Mouse (Mus musculus): ENCODE data around the gene Fbxo40. TPM values are rescaled to one million over a fixed set of nuclear protein-coding genes. Genes with fewer than 3 reads are reported as not detected.

The Fbxo40 gene
- total and polyA plus RNA-seq, 3 experiments: 1.5 to 3.0 (median 2.2) TPM

- dilution Hi-C loops (cut with MboI; ENCODE audit: extremely low pct_ligation_motif_present, extremely low pct_unique_long_range_greater_than_20kb, low sequenced_read_pairs): no loop called here
Measured at GRCm38 (mm10) chr16:36924312-36924711, 66.0 kb downstream of the Fbxo40 start.

GRCm38 (mm10) chr16:36921980-36922379 is 68.3 kb downstream of the Fbxo40 start:
- Histone ChIP-seq H3K9me3 (replicated peaks; ENCODE audit: low read length) (no peaks in the 10 kb centered on the region), H3K4me2 (ENCODE audit: insufficient read depth, low read depth, poor library complexity, severe bottlenecking) (0 out of 2 replicates have a peak overlapping the region, but pooled peaks have one; percentile 2), H3K4me1 (ENCODE audit: control insufficient read depth in 1 of 2, insufficient read depth in 2 of 2) (peaks cover 21 to 69% of the 10 kb centered on the region in 2 experiments), H3K27ac (ENCODE audit: insufficient read depth, low read depth) (0 out of 2 replicates have a peak overlapping the region, but pooled peaks have one; percentile 0), H3K79me2 (replicated peaks; ENCODE audit: control insufficient read depth, extremely low read depth, insufficient read depth, poor library complexity, severe bottlenecking) (peaks cover 21% of the 10 kb centered on the region), H3K27me3 (replicated peaks) (no peaks in the 10 kb centered on the region), H3K4me3 (replicated peaks in 1 of 3; ENCODE audit: low read depth in 2 of 3, low read length in 2 of 3, poor library complexity in 1 of 3) (peak overlapping the region in 1 of 3 experiments; percentile 1), H3K9ac (ENCODE audit: insufficient read depth, low read depth) (no peak overlapping the region), H3K36me3 (replicated peaks in 1 of 2; ENCODE audit: control insufficient read depth in 1 of 2, insufficient read depth in 1 of 2, low read length in 1 of 2) (peaks cover 36 to 80% of the 10 kb centered on the region in 2 experiments)
- in situ Hi-C loops (cut with MboI; ENCODE audit: low pct_ligation_motif_present, low pct_unique_long_range_greater_than_20kb, low sequenced_read_pairs): no loop called here
- TF ChIP-seq MEF2A (IDR thresholded peaks at IDR 0.05; ENCODE audit: borderline replicate concordance, low read depth, low read length): no peak
- TF ChIP-seq NRF1 (IDR thresholded peaks at IDR 0.05; ENCODE audit: low read depth, low read length): no peak
- TF ChIP-seq HCFC1 (IDR thresholded peaks at IDR 0.05; ENCODE audit: low read depth, low read length): no peak
- no peak for TF ChIP-seq JUN (IDR thresholded peaks at IDR 0.05; ENCODE audit: insufficient read depth, low read depth, low read length)
- TF ChIP-seq IRF4 (IDR thresholded peaks at IDR 0.05; ENCODE audit: low read depth, low read length): no peak
- peak; percentile 29; the same call in 1 of the 2 replicates for TF ChIP-seq MXI1 (IDR thresholded peaks at IDR 0.05; ENCODE audit: low read depth, low read length)
- no peak for TF ChIP-seq CHD2 (IDR thresholded peaks at IDR 0.05; ENCODE audit: low read length)
- 0 out of 2 replicates have a peak, but pooled peaks have one; percentile 37 for TF ChIP-seq ZMIZ1 (IDR thresholded peaks at IDR 0.05; ENCODE audit: low read depth, low read length)
- no peak for DNase-seq (ENCODE audit: extremely low read depth)
- dilution Hi-C loops (cut with MboI; ENCODE audit: extremely low pct_ligation_motif_present, extremely low pct_unique_long_range_greater_than_20kb, low sequenced_read_pairs): no loop called here

More at GRCm38 (mm10) chr16:36924312-36924711, 66.0 kb downstream of the Fbxo40 start:
- H3K4me3 ChIP-seq (replicated peaks in 1 of 3; ENCODE audit: low read depth in 2 of 3, low read length in 2 of 3, poor library complexity in 1 of 3): no peak overlapping the region
- no peak overlapping the region for H3K9ac ChIP-seq (ENCODE audit: insufficient read depth, low read depth)
- DNase-seq (ENCODE audit: extremely low read depth): no peak
- TF ChIP-seq PAX5 (IDR thresholded peaks at IDR 0.05; ENCODE audit: low read length) (no peak), UBTF (IDR thresholded peaks at IDR 0.05; ENCODE audit: low read depth, low read length) (0 out of 2 replicates have a peak, but pooled peaks have one; percentile 41)
- in situ Hi-C loops (cut with MboI; ENCODE audit: low pct_ligation_motif_present, low pct_unique_long_range_greater_than_20kb, low sequenced_read_pairs): no loop called here
- H3K4me2 ChIP-seq (ENCODE audit: insufficient read depth, low read depth, poor library complexity, severe bottlenecking): no peak overlapping the region
- no peaks in the 10 kb centered on the region for H3K9me3 ChIP-seq (replicated peaks; ENCODE audit: low read length)
- peaks cover 33 to 72% of the 10 kb centered on the region in 2 experiments for H3K36me3 ChIP-seq (replicated peaks in 1 of 2; ENCODE audit: control insufficient read depth in 1 of 2, insufficient read depth in 1 of 2, low read length in 1 of 2)
- H3K79me2 ChIP-seq (replicated peaks; ENCODE audit: control insufficient read depth, extremely low read depth, insufficient read depth, poor library complexity, severe bottlenecking): peaks cover 38% of the 10 kb centered on the region
- H3K27ac ChIP-seq (ENCODE audit: insufficient read depth, low read depth): peak overlapping the region; percentile 1; the same call in 1 of the 2 replicates
- peaks cover 34 to 78% of the 10 kb centered on the region in 2 experiments for H3K4me1 ChIP-seq (ENCODE audit: control insufficient read depth in 1 of 2, insufficient read depth in 2 of 2)
- H3K27me3 ChIP-seq (replicated peaks): no peaks in the 10 kb centered on the region

GRCm38 (mm10) chr16:36921067-36921613 is 69.1 kb downstream of the Fbxo40 start:
- Histone ChIP-seq H3K27me3 (replicated peaks) (no peaks in the 10 kb centered on the region), H3K4me3 (replicated peaks in 1 of 3; ENCODE audit: low read depth in 2 of 3, low read length in 2 of 3, poor library complexity in 1 of 3) (peak overlapping the region in 1 of 3 experiments; percentile 2), H3K9me3 (replicated peaks; ENCODE audit: low read length) (no peaks in the 10 kb centered on the region), H3K9ac (ENCODE audit: insufficient read depth, low read depth) (peak overlapping the region; percentile 41; the same call in 1 of the 2 replicates), H3K4me1 (ENCODE audit: control insufficient read depth in 1 of 2, insufficient read depth in 2 of 2) (peaks cover 21 to 69% of the 10 kb centered on the region in 2 experiments), H3K4me2 (ENCODE audit: insufficient read depth, low read depth, poor library complexity, severe bottlenecking) (peak overlapping the region; percentile 32), H3K27ac (ENCODE audit: insufficient read depth, low read depth) (peak overlapping the region; percentile 62), H3K36me3 (replicated peaks in 1 of 2; ENCODE audit: control insufficient read depth in 1 of 2, insufficient read depth in 1 of 2, low read length in 1 of 2) (peaks cover 42 to 83% of the 10 kb centered on the region in 2 experiments), H3K79me2 (replicated peaks; ENCODE audit: control insufficient read depth, extremely low read depth, insufficient read depth, poor library complexity, severe bottlenecking) (peaks cover 13% of the 10 kb centered on the region)
- in situ Hi-C loops (cut with MboI; ENCODE audit: low pct_ligation_motif_present, low pct_unique_long_range_greater_than_20kb, low sequenced_read_pairs) (no loop called here), dilution Hi-C loops (cut with MboI; ENCODE audit: extremely low pct_ligation_motif_present, extremely low pct_unique_long_range_greater_than_20kb, low sequenced_read_pairs) (no loop called here)
- no peak for DNase-seq (ENCODE audit: extremely low read depth)
- 0 out of 2 replicates have a peak, but pooled peaks have one; percentile 32 for TF ChIP-seq ZMIZ1 (IDR thresholded peaks at IDR 0.05; ENCODE audit: low read depth, low read length)
- 0 out of 2 replicates have a peak, but pooled peaks have one; percentile 38 for TF ChIP-seq KAT2A (IDR thresholded peaks at IDR 0.05; ENCODE audit: insufficient replicate concordance, low read length)
- no peak for TF ChIP-seq ZC3H11A (IDR thresholded peaks at IDR 0.05; ENCODE audit: low read depth, low read length)
- 0 out of 2 replicates have a peak, but pooled peaks have one; percentile 12 for TF ChIP-seq POLR2AphosphoS2 (IDR thresholded peaks at IDR 0.05; ENCODE audit: low read depth, low read length)
- no peak for TF ChIP-seq RCOR1 (conservative IDR thresholded peaks at IDR 0.05; ENCODE audit: low read depth, low read length)
- TF ChIP-seq UBTF (IDR thresholded peaks at IDR 0.05; ENCODE audit: low read depth, low read length): no peak
- TF ChIP-seq RAD21 (IDR thresholded peaks at IDR 0.05; ENCODE audit: low read depth, low read length): no peak
- no peak for TF ChIP-seq ZKSCAN1 (IDR thresholded peaks at IDR 0.05; ENCODE audit: borderline replicate concordance, low read depth, low read length)
- TF ChIP-seq JUN (IDR thresholded peaks at IDR 0.05; ENCODE audit: insufficient read depth, low read depth, low read length): no peak
- 0 out of 2 replicates have a peak, but pooled peaks have one; percentile 40 for TF ChIP-seq MAX (IDR thresholded peaks at IDR 0.05; ENCODE audit: low read length)
- peak; percentile 56 for TF ChIP-seq BHLHE40 (IDR thresholded peaks at IDR 0.05; ENCODE audit: low read depth, low read length)
- no peak for TF ChIP-seq ZNF384 (IDR thresholded peaks at IDR 0.05; ENCODE audit: low read depth, low read length)
- TF ChIP-seq POLR2A (IDR thresholded peaks at IDR 0.05; ENCODE audit: low read depth, low read length): no peak
- no peak for TF ChIP-seq USF2 (conservative IDR thresholded peaks at IDR 0.05; ENCODE audit: low read depth, low read length)
- peak; percentile 47 for TF ChIP-seq ETS1 (conservative IDR thresholded peaks at IDR 0.05; ENCODE audit: low read depth, low read length)
- TF ChIP-seq GABPA (IDR thresholded peaks at IDR 0.05; ENCODE audit: insufficient replicate concordance, low read depth, low read length): no peak
- TF ChIP-seq IRF4 (IDR thresholded peaks at IDR 0.05; ENCODE audit: low read depth, low read length): peak; percentile 72
